Mouse (Mus musculus) embryo, embryonic 9.5 days (tissue): ENCODE results near the gene Lmbr1.
"Not testable (repeated sequence)": the region's sequence is repeated elsewhere in the genome, so short reads cannot be mapped to it uniquely, and the experiment has no call there.

Experiments
- DNase-seq: peaks from one replicate; pipeline ENCODE4 v3.0.0-alpha.2; 2017; ENCODE audit errors: extremely low spot score

The Lmbr1 gene

DNA sequence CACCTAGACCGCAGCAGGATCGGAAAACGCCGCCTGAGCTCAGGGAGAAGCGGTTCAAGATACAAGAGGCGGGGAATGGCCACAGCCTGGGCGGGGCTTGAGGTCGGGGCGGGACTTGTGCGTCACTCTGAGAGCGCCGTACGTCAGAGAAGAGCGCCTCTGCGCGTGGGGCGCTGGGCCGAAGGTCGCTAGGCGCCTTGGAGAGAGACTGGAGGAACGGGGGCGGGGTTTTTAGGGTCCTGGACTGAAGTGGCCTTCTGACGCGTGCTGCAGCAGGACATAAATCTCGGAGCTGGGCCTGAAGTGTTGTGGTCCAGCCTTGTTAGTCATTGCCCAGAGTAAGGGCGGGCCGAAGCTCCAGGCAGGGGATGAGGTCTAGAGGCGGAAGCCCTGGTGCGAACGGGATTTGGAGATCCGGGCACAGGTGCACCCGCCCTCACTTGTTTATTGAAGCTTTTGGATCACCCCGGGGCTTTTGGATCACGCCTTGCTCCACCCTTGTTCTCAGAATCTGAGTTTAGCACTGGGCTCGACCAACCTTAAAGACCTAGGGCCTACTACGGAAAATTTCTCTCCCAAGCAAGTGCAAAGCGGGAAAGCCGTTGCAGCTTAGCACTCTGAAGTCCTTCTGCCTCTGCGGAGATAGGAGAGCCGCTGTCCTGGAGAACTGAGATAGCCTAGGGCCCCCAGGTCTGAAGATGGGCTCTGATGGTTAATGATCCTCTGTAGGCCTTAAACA, at the start of gene Lmbr1:
Gene Lmbr1 (minus strand): TSS at position 93 of the 739 bp plus-strand sequence.
- peak; percentile 97 for DNase-seq

DNA sequence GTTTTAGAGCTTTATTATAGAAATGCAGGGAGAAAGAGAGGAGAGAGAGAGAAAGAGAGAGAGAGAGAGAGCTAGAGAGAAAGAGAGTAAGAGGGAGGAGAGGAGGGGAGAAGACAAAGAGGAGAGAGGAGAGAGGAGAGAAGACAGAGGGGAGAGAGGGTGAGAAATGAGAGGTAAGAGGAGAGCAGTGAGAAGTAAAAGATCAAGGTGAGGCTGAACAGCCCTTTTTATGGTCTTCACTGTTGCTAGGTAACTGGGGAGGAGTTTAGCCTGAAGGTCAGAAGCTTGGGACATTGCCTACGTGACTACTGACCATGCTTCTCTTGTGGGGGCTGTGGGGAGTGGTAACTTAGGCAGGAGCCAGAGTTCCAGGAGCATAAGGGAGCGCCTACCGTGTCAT, 45.1 kb upstream of the Lmbr1 start:
- DNase-seq, result not testable (repeated sequence)

DNA sequence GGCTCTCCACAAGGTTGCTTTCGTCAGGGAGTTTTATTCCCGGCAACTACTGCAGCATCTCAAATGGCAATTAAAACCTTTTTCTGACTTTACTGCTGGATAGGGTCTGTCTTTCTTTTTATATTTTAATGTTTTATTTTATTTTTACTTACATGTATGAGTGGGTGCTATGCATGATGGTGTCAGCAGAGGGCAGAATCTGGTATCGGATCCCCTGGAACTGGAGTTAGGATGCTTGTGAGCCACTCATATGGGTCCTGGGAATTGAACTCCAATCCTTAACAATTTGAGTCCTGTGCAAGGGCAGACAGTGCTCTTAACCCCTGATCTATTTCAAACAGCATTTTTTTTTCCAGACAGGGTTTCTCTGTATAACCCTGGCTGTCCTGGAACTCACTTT, 34.9 kb upstream of the Lmbr1 start:
- DNase-seq, result no peak

DNA sequence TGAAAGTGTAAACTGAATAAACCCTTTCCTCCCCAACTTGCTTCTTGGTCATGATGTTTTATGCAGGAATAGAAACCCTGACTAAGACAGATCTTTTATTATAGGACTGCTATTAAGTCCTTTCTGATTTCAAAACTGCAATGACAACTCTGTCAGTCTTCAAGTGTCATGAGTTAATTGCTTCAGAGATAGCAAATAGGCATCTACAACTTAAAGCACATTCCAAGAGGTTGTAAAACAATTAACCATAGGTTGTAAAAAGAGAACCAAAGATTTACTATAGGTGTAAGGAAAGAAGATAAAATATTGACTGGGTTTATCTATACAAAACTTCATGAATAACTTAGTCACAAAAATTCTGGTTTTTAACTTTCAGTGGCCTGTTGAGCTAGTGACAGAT, 32.7 kb upstream of the Lmbr1 start:
- no peak for DNase-seq

DNA sequence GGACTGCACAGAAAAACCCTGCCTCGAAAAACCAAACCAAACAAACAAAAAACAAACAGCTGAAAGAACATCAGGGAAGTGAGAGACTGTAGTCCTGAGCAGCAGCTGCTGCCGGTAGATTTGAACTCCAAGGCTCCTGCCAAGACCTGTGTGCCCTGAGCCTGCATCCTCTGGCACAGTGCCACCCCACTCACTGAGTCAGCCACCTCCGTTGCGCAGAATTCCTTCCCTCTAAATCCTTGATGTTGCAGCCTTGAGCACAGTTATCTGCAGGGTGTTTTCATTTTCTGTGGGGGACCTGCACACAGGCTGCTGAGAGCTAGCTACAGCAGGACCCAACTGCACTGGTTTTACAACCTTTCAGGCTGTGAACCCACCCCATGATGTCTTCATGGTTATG, 20.2 kb upstream of the Lmbr1 start:
- DNase-seq, result no peak

DNA sequence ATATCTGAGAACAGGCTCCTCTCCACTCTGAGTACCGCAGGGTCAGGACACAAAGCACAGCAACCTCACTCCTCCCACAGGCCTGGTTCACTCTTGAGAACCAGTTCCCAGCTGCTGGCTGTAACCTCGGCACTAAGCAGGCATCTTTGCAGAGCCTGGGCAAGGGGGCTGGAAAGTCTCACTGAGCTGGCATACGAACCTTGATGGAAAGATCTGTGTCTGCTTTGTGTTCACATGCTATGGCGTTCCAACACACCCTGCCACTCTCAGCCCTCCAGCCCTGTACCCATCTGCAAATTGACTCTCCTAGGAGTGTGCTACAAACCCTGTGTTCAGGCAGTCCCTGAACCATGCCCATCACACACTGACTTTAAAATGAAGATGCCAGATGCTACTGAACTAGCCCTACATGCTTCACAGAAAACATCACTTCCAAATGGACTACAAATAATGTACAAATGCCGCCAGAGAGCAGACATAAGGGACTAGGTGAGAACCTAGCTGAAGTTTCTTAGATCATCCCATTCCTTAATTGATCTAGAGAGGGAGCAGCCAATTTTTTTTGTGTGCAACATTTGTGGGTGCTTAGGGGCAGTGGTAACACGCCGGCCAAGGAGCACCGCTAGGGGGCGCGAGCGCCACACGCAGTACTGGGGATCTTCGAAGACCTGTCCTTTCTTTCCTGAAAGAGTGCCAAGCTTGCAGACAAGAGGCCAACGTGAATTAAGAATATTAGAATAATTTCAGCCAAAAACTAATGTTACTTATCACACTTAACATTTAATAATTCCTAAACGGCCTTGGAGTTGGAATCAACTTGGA, 11.0 kb upstream of the Lmbr1 start:
- DNase-seq, result peak; percentile 76

DNA sequence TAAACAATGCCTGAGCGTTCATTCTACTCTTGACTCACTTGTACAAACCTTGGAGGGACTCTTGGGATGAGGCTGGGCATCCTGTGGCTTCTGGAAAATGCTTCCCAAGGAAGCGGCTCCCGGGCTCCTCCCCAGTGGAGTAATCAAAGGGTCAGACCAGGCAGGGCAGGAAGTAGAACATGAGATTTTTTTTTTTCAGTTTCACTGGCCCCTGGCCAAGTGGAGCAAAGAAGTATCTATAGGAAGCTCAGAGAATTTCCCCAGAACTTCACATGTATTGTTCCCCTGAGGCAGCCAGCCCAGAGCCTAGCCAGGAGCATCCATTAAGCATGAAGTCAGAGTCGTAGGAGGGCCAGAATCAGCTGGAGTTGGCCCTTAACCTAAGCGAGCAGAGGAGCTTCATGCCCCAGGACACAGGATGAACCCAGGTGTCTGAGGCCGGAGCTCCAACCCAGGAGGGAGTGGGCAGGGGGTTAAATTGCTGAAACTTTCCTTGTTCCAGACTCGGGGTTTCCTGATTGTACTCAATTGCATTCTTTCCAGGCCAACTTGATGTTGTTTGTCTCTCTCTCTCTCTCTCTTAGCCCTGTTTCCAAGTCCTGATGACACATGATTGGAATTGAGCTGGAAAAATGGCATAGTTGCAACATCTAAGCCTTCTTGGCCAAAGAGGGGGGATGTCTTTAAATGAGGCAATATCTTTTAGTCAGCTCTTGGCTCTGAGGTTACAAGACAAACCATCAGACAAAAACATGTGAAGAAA, 10.2 kb upstream of the Lmbr1 start:
- DNase-seq, result no peak

DNA sequence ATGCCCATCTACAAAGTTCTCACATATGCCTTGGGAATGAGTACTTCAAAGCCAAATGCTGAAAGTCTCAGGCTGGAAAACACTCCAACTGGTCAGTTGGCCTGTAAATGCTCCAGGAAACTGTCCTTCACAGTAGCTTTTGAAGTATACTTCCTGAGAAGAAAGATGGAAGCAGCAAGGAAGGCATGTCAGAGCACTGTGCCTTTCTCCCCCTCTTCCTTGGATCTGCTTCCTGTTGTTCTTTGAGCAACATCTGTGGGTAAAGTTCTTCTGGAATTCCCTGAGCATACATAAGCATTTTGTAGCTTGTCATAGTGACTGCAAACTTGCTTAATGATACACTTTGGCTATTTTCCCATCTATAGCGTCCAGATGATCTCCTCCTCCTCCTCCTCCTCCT, 9.4 kb upstream of the Lmbr1 start:
- no peak for DNase-seq

DNA sequence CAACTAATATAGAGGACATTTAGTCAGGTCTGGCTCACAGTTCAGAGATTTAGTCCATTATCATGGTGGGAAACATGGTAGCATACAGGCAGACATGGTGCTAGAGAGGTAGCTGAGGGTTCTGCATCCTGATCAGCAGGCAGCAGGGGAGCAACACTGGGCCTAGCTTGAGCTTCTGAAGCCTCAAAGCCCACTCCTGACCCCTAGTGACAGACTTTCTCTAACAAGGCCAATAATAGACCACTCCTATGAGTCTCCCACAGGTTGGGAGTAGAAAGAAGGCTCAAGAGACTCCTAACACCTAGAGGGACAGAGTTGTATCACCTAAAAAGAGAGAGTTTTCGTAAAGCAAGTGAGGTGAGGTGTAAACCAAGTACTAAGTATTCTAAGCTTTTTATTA, 4.6 kb upstream of the Lmbr1 start:
- DNase-seq, result no peak

DNA sequence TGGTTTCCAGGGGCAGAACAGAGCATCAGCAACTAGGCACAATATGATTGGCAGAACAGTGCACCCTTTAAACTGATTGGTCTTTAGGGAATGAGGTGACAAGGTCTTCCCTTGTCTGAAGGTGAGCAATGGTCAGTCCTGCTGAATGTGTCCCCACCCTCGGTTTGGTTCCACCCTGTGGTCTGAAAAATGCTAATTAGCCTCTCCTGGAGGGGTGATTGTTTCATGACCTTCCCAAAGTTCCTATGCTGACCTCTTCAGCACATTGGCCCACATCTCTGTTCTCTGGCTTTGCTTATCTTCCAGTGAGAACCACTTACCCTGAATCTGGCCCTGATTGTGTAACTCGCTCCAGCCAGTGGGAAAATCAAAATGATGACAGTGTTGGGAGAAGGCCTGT, 1.9 kb upstream of the Lmbr1 start:
- DNase-seq, result no peak

DNA sequence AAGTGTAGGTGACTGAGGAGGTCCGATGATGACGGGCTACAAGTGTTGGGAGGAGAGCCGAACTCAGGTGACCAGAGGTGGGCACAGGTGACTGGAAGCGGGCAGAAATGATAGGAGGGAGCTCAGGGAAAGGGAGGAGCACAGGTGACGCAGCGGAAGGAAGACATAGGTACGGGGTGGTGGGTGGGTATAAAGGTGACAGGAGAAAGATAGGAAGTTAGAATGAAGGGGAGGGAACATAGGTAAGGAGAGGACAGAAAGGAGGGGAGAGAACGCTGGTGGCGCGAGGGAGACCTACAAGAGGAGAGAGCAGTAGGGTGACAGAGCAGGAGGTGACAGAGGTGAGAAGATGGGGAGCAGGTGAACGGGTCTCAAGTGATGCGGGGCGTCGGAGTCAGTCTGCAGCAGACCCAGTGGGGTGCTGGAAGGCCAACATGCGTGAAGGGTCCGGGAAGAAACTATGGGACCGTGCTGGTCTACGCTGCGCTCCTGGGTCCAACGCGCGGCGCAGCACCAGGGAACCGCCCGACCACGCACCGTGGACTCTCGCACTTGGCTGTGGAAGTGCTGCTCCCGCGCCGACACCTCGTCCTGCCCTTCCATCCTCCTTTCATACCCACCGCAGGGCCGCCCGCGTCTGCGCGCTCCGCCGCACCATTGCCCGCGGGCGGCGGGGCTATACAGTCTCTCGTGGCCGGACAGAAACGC, 446 bp downstream of the Lmbr1 start:
- DNase-seq, result no peak

DNA sequence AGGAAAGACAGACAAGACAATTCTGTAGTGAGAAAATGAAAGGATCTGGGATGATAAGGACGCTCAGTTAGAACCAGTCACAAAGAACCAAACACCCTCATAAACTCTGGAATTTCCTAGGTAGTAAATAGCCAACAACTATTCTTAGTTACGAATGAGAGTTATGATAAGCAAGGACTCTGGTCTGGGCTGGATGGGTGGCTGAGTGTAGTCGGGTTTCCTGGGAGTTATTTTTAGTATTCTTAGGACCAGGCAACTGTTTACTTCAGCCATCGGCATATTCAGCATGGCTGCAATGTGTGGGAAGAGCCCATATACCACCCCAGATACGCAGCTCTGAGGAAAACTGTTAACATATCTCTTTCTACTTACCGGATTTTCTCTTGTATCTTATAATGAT, 14.7 kb downstream of the Lmbr1 start:
- DNase-seq, result no peak

DNA sequence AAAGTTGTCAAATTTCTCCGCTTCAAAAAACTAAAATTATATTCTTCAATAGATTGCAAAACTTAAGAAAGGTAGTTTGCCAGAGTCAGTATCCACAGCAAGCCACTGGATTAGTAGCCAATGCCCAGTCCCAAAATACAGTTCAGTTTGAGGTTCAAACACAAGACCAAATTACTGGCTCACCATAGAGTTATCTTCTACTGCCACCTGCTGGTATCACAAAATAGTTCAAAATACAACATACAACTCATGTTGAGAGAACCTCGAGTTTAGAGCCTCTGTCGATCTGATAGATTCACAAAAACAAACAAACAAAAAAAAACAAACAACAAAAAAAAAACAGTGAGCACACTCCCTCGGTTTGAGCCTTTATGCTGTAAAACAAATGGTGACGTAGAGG, 42.4 kb downstream of the Lmbr1 start:
- DNase-seq, result peak; percentile 36

DNA sequence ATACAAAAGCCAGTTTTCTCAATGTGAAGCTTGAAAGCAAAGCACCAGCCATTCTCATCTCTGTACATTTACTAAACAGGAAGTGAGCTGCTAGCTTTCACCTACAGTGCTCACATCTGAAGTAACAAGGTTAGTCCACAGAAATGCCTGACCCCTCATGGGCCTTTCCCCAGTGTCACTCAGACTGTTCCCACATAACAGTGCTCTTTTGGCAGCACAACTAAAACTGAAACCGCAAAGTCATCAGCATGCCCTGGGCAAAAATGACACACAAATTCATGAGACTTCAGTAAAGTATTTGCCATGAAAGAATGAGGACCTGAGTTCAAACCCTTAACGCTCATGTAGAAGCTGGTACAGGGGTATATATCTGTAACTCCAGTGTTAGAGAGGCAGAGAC, 55.7 kb downstream of the Lmbr1 start:
- no peak for DNase-seq

DNA sequence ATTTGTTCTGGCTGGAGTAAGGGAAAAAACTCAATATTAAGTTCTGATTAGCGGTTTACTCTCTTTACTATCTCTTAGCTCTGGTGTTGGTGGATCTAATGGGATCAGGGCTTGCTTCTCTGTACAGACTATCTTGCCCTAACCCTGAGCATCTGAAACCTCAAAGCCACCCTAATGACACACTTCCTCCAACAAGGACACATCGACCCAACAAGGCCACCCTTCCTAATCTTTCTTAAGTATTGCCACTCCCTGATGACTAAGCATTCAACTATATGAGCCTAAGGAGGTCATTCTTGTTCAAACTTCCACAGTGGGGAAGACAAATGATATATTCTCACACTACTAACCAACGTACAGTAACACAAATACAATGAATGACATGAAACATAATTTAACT, 69.0 kb downstream of the Lmbr1 start:
- DNase-seq, result no peak

DNA sequence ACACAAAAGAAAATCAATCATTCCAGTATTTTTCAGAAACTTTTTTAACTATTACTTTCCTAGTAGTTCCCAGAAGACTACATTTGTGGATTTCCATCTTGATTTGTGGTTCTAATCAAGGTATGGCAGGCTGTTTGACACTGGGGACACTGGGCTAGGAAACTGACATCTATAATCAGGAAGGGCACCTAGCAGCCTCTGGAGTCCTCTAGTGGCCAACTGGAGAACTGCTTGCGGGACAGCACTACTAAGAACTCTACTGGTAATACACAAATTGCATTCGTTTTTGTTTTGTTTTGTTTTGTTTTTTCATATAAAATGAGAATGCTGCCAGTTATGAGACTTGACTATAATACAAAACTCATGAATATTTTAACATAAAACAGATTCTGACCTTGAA, 85.0 kb downstream of the Lmbr1 start:
- peak; percentile 62 for DNase-seq

DNA sequence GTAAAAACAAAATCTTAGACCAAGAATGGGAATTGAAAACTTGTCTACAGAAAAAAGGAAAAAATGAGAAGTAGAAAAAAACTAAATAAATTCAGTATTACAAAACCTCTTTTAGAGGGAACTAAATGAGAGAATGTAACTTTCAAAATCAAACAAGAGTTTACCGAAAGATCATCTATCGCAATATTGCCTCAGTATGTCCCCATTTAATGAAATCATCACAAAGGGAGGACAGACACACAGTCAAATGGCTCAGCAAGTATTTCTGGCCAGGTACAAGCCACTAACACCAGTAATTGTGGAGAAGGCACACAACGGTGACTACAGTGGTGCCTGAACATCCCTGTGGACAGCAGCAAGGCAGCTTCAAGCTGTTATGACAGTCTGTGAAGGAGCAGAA, 88.1 kb downstream of the Lmbr1 start:
- DNase-seq, result no peak

DNA sequence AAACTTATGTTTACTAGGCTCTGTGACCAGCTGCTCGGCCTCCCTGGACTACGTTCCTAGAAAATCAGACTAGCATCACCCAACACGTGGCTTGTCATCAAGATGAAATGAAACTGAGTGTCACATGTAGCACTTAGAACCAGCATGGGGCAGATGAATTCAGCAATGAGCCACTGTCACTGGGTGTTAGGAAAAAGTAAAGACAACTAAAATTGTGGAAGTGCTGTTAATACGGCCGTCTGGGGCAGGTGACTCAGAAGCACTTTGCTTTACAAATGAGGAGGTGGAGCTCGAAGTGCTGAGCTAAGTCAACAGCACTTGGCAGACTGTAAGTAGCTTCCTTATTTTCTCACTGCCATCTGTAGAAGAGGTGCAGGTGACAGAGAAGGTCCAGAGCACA, 88.5 kb downstream of the Lmbr1 start:
- no peak for DNase-seq

DNA sequence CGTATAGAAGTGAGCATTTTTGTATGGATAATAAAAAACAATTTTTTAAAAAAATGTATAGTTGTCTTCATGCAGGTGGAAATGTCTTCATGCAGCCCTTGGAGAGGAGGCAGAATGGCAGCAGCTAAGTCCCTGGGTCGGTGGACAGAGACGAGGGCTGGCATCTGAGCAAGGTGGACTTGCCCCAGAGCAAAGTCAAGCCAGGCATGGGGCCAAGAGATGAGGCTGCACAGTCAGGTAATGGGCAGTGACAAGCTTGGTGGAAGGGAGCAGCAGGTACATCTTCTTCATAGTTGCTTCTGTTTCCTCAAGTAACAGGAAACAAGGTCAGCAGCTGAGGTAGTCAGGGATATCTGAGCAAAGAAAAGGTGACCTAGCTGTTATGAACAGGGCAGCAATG, 97.1 kb downstream of the Lmbr1 start:
- no peak for DNase-seq

DNA sequence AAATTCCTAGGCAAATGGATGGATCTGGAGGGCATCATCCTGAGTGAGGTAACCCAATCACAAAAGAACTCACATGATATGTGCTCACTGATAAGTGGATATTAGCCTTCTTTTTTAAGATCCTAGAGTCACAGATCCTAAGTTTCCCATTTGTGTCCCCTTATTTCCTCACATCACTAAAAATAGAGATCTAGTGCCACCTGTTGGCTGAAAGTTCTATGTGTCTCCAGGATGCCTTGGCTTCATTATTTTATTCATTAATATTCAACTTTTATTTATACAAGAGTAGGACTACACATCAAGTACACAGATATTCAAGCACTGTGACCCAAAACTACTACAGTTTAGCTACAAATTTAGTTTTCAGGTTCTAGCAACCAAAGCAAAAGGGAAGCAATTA, 103.4 kb downstream of the Lmbr1 start:
- DNase-seq, result no peak

DNA sequence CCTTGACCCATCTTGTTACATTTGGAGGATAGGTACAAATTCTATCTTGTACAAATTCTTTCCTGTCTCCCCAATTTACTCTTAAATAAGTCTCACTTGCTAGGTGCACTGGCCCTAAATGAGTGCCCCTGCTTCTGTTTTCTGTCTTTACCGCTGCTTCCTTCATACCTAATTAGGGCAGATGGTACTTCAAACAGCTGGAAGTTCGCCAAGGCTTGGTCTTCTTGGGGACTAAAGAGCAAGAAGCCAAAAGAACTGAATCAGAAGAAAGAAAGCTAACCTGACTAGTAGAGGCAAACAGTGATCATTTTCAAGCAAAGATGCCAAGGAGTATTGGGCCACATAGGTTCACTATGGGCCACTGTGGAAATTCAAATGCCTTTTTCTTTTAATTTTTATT, 104.8 kb downstream of the Lmbr1 start:
- DNase-seq, result no peak

DNA sequence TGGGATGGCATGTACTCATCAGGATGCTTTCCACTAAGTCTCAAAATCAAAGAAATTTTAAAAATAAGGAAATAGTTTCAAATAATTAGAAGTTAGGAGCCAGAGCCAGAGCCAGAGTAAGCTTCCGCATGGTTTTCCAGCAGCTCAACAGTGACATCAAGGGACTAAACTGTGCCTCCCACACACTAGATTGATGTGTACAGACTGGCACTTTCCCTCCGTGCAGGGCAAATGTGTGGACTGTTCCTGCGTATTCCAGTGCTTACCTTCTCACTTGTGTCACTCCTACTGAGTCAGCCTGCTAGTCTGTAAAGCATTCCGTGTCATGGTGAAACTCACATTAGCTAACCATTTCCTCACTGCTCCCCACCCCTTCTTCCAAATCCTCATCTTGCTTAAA, 107.3 kb downstream of the Lmbr1 start:
- DNase-seq, result no peak
